Mouse (Mus musculus) brain, embryonic 14.5 days (tissue): ENCODE results near the gene Dcn. TPM values are rescaled to one million over a fixed set of nuclear protein-coding genes. Genes with fewer than 3 reads are reported as not detected.
A peak's percentile ranks its signal among the peaks of the same experiment; 100 is the strongest.

Source experiments
- DNase-seq: peaks from one replicate; pipeline ENCODE4 v3.0.0-alpha.2; 2011; ENCODE audit warnings: low read depth
- CTCF ChIP-seq: fragments of 200-500 bp; IDR thresholded peaks from 2 replicates; pipeline ENCODE4 v1.5.1; 2012; ENCODE audit warnings: inconsistent platforms, mild to moderate bottlenecking, moderate library complexity, borderline replicate concordance; ENCODE audit not compliant: insufficient read depth, insufficient read length; ENCODE audit errors: extremely low read depth
- POLR2A ChIP-seq: fragments of 200-500 bp; IDR thresholded peaks from 2 replicates; pipeline ENCODE4 v1.6.1; 2012; ENCODE audit warnings: mild to moderate bottlenecking, inconsistent platforms, borderline replicate concordance; ENCODE audit not compliant: poor library complexity, insufficient read depth, insufficient read length, severe bottlenecking; ENCODE audit errors: extremely low read depth
- polyA plus RNA-seq: library from polyadenylated mRNA; depleted of rRNA; stranded (reverse); fragments of >200 nt; gene quantifications from 2 replicates; pipeline ENCODE4 v1.2.3, GENCODE M21; 2012; rRNA removed

The Dcn gene
- polyA plus RNA-seq, 1 experiment = 78.7 TPM

DNA sequence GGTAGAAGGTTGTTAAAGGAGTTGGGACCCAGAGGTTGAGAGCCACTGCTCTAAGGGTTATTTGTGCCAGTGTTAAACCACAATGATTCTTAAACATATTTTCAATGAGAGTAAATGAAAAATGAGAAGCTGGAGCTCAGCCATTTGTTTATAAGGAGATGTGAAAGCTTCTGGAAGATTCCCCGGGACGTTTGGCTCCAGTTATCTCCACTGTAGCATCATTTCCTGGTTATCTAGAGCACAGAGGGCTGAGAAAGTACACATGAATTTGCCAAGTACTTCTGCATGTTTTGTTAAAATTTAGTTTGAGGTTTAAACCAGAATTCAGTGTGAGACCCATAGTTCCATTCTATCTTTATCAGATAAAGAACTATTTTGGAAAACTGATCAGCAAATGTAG, 5.7 kb downstream of the Dcn start:
- peak; percentile 37 for DNase-seq
- TF ChIP-seq CTCF = no peak
- no peak for TF ChIP-seq POLR2A

DNA sequence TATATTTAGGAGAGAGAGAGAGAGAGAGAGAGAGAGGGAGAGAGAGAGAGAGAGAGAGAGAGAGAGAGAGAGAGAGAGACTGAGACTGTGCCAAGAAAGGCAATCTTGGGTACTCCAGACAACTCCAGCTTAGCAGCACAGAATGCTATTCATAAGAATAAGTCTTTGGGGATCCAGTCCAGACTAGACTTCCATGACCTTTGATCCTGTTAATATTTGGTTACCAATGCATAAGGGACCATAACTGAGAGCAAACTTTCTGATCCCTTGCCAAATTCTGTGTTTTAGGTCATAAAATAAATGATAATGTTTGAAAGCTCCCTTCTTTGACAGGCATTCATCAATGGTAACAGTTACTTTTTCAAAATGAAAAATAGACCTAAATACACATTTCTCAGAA, 6.7 kb downstream of the Dcn start:
- TF ChIP-seq CTCF (no peak), POLR2A (no peak)

GRCm38 (mm10) chr10:97487269-97487989, 8.0 kb downstream of the Dcn start:
- no peak for TF ChIP-seq POLR2A
- no peak for TF ChIP-seq CTCF
- DNase-seq = no peak

More for the DNA sequence above, 6.7 kb downstream of the Dcn start:
- no peak for DNase-seq

GRCm38 (mm10) chr10:97492367-97492980, 13.1 kb downstream of the Dcn start:
- TF ChIP-seq POLR2A (no peak), CTCF (no peak)
- peak; percentile 88 for DNase-seq

DNA sequence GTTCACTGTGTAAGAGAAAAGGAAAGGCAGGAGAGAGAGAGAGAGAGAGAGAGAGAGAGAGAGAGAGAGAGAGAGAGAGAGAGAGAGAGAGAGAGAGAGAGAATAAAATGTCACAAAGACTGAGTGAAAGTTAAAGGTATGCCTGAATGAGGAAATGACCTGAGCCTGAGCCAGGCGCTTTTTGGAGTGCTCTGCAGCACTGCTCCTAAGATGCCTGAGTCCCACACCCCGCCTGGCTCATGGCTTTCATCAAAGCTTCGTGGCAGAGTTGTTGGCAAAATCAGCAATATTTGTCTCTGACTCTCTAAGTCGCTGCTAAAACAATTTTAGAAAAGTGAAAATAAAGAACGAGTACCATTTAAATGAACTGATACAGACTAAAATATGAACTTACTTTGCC, 18.2 kb downstream of the Dcn start:
- no peak for DNase-seq
- TF ChIP-seq CTCF (no peak), POLR2A (no peak)

GRCm38 (mm10) chr10:97523366-97523765, 44.0 kb downstream of the Dcn start:
- no peak for DNase-seq
- no peak for TF ChIP-seq CTCF
- TF ChIP-seq POLR2A = no peak

GRCm38 (mm10) chr10:97535697-97536096, 56.3 kb downstream of the Dcn start:
- no peak for TF ChIP-seq POLR2A
- DNase-seq = no peak

GRCm38 (mm10) chr10:97536921-97537320, 57.5 kb downstream of the Dcn start:
- TF ChIP-seq CTCF = no peak
- no peak for TF ChIP-seq POLR2A
- no peak for DNase-seq

GRCm38 (mm10) chr10:97538202-97538601, 58.8 kb downstream of the Dcn start:
- DNase-seq = no peak
- no peak for TF ChIP-seq POLR2A
- TF ChIP-seq CTCF = no peak

DNA sequence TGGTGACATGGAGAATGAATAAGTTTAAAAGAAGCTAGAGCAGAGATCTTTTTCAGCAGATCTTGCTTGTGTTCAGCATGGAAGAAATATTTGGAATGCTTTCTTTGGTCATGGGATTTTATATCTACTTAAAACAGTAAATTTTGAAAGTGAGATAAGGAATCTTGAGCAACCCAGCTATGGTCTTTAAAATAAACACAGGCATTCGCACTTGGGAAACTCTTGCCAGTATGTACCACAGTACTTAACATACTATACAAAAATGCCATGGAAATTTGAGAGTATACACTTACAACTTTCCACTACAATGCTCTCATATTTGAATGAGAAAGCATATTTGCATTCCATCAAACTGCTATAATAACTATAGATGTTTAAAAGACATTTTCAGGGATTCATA, 68.3 kb downstream of the Dcn start:
- no peak for DNase-seq
- TF ChIP-seq POLR2A (no peak), CTCF (no peak)

- no peak for TF ChIP-seq CTCF
- no peak for TF ChIP-seq POLR2A
- peak; percentile 57 for DNase-seq
Observed at GRCm38 (mm10) chr10:97564957-97565856, 85.8 kb downstream of the Dcn start, which contains the start of gene Lum. Gene Lum, plus strand, starts transcription at chr10:97565128.

DNA sequence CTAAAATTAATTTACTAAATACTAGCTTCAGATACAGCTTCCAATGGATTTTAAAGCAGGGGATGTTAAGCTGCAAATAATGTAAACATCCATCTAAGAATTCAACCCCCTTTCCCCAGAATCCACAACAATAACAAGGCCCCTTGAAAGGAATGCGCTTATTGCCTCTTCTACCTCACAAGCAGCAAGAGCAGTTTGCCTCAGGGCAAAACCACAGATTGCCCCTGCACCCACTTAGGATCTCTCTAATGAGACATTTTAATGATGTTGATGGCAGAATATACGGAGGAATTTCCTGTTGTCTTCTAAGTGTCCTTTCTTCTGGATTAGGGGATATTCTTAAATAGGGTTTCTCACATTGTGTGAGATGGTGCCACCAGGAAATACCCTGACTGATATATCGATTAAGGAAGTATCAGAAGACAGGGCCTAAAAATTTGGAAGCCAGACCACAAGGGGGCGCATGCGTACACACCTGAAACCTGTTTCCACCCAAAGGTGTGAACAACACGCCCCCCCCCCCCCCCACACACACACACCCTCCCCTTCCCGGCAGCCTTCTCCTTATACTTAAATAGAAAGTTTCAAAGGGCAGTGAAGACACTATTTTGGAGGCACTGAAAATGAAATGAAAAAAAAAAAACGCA, 88.2 kb downstream of the Dcn start:
- peak; percentile 32 for DNase-seq
- no peak for TF ChIP-seq POLR2A
- peak; percentile 3; the same call in 1 of the 2 replicates for TF ChIP-seq CTCF

Other genes starting within 250 kb of the Dcn start
- gene Lum, start 85.5 kb downstream of the Dcn start, polyA plus RNA-seq = 37.6 and 46.7 TPM in 2 replicates
- gene Kera, start 127.3 kb downstream of the Dcn start, polyA plus RNA-seq = 0.78 and 0.83 TPM in 2 replicates
- 0.57 and 0.59 TPM in 2 replicates for gene Epyc, start 164.5 kb downstream of the Dcn start, polyA plus RNA-seq
- gene Ccer1, start 213.4 kb downstream of the Dcn start, polyA plus RNA-seq = not detected in 2 replicates
- gene C030005K15Rik, start 247.1 kb downstream of the Dcn start, polyA plus RNA-seq = not detected in 2 replicates